Mouse (Mus musculus): ENCODE measurements around the gene Slc25a29. TPM values are rescaled to one million over a fixed set of nuclear protein-coding genes. Genes with fewer than 3 reads are reported as not detected.

Slc25a29 gene
- polyA plus RNA-seq, 1 experiment = 45.7 TPM

DNA sequence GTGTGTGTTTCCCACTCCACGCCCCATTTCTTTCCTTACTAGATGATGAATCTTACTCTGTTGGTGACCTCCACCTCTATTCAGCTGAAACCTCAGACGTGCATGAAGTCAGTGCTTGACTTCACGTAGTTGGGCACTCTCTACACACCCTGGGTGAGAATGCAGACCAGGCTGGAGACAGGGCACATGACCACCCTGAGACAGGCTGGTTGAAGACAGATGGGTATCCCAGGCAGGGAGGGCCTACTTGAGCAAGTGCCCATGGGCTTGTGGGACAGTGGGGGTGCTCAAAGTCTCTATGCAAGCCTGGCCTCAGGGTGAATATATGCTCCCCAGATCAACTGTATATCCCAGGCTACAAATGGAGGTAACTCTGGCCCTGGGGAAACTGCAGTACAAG, 1.3 kb downstream of the Slc25a29 start:
- DNase-seq (ENCODE audit: low read depth) = no peak

GRCm38 (mm10) chr12:108833408-108833807, 2.3 kb downstream of the Slc25a29 start:
- DNase-seq (ENCODE audit: low read depth) = no peak

- DNase-seq (ENCODE audit: low read depth) = no peak
These were observed 2.8 kb downstream of the Slc25a29 start for GRCm38 (mm10) chr12:108832851-108833250.

GRCm38 (mm10) chr12:108831966-108832643, 3.6 kb downstream of the Slc25a29 start:
- DNase-seq (ENCODE audit: low read depth) = peak; percentile 85

DNA sequence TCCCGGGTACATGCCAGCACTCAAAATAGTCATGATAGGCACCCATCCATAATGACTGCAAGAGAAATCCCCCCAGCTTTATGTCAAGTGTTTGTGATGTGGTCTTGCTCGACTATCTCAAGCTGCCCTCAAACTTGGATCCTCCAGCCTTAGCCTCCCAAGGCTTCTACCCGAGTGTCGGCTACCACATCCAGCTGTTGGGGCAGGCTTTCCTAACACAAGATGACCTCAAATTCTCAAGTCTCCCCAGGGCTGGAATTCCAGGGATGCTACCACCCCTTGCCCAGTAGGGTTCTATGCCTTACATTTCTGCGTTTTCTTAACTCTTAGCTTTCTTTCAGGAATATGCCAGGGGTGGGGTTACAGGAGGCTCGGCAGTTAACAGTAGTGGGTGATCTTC, 5.3 kb downstream of the Slc25a29 start:
- no peak for DNase-seq (ENCODE audit: low read depth)

DNA sequence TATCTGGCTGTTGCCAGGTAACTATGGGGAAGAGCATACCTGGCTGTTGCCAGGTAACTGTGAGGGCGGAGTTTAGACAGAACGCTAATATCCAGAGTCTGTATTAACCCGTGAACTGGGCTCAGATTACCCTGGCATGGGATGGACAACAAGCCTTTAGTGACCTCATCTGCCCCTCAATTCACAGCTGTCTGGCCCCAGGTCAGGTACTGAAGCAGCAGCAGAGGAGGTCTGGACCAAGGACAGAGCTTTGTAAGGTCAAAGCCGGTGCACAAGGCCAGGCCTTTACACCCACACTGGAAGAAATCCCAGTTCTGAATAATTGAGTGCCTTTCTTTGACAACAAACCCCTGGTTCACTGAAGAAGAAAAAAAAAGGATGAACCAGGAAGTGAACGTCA, 6.0 kb downstream of the Slc25a29 start:
- DNase-seq (ENCODE audit: low read depth) = no peak

- no peak for DNase-seq (ENCODE audit: low read depth)
These were observed 8.0 kb downstream of the Slc25a29 start for GRCm38 (mm10) chr12:108827641-108828040.

DNA sequence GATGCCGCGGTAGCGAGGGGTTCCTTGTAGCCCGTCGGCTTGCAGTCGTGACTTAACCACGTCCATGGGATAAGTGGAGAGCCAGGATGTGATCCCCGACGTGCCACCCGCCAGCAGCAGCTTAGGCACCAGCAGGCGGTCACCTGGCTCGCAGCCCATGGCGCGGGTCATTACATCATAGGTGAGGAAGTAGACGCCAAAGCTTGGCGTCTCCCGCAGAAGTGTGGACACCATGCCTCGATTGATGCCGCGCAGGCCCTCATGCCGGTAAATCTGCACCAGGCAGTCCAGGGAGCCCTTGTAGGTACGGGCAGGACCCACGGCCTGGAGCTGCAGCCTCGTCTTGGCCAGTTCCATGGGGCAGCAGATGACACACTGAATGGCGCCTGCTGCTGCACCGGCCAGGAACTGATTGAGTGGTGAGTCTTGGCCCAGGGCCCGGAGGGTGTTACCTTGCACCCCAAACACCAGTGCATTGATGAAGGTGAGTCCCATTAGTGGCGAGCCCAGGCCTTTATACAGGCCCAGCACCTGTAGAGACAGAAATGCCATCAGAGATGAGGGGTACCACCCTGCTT, 8.6 kb downstream of the Slc25a29 start:
- DNase-seq (ENCODE audit: low read depth) = no peak

GRCm38 (mm10) chr12:108826282-108826957, 9.3 kb downstream of the Slc25a29 start:
- DNase-seq (ENCODE audit: low read depth) = no peak

DNA sequence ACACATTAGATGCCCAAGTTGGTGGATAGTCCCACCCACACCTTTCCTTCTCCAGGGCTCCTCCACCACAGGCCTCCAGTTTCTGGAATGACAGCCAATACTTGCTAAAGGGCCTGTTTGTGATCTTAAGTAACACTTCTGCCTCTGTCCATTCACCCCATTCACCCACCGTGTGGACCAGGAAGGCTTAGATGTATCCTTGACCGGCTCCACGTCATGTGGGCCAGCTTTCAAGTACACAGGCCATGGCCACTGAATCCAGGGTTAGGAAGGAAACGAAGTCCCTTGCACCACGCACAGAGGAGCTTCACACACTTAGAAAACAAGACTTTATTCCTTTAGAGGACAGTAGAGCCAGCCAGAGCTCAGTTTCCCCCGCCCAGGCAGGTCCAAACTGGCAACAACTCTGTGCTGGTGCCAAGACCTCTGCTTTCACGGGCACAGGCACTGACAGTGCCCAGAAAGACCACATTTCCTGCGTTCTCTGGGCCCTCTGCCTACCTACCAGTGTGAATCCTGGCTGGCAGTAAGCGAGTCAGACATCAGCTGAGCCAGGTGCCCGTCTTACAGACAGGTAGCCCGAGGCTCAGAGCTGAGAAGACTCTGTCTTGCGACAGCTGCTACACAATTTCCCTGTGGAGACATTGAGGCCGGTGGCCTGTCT, 10.0 kb downstream of the Slc25a29 start:
- DNase-seq (ENCODE audit: low read depth) = peak; percentile 73

- DNase-seq (ENCODE audit: low read depth) = no peak
These were observed 11.3 kb downstream of the Slc25a29 start for GRCm38 (mm10) chr12:108824225-108824874.

DNA sequence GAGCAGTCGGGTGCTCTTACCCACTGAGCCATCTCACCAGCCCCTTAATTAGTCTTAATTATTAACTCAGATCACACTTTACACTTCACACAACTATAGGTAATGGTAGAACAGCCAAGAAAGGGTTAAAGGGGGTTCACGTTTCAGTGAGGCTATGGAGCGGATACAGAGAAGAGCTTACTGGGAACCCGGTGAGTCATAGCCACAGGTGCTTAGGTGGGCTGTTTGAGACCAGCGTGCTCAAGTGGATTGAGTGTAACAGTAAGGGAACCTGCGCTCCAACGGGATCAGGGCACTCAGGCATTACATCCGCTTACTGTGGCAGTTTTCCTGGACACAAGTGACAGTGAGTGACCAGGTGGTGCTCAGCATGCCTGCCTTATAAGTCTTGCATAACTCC, 12.6 kb downstream of the Slc25a29 start:
- no peak for DNase-seq (ENCODE audit: low read depth)

DNA sequence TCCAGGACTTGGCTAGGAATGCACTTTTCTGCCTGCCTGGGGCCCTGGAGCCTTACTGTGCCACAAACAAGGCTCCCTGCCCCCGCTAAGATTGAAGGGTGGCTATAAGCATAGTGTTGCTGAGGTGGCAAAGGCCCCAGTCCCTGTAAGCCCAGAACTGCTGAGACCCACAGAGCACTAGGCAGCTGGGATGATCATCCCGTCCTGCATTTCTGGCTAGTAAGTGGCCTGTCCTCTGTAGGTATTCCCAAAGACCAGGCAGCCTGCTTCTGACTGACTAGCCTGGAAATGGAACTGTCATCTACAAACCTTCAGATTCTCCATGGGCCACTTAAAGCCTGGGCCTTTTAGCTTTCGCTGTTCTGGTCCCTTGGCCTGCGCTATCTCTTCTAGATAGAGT, 15.2 kb downstream of the Slc25a29 start:
- DNase-seq (ENCODE audit: low read depth) = no peak

- no peak for DNase-seq (ENCODE audit: low read depth)
These were observed 19.1 kb downstream of the Slc25a29 start for GRCm38 (mm10) chr12:108816569-108816968.

DNA sequence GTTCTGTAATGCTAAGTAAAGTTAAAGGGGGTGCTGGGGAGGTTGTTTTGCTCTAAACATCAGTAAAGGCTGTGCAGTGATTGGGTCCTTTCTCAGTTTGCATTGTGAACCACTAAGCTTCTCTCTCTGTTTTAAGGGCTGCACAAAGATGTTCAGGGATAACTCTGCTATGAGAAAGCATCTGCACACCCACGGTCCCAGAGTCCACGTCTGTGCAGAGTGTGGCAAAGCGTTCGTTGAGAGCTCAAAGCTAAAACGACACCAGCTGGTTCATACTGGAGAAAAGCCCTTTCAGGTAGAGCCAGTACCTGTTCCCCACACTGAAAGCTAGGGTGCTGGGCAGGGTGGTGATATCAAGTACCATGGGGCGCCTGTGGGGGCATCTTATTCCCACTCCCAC, 21.2 kb downstream of the Slc25a29 start:
- no peak for DNase-seq (ENCODE audit: low read depth)

DNA sequence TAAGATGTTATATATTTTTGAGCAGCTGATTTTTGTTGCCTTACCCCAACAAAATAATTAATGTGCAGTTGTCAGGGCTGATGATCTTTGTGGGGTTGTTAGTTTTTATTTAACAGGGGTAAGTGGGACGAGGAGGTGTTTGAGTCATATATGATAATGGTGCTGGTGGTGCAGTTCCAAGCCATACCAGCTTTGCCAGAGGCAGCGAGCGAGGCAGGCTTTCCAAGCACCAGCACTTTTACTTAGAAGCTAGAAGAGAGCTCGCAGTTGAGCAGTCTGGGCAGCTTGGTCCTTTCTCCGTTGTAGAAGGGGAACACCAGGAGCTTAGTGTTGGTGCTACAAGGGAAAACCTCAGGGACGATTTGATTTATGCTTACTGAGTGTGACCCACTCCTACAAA, 23.2 kb downstream of the Slc25a29 start:
- no peak for DNase-seq (ENCODE audit: low read depth)

DNA sequence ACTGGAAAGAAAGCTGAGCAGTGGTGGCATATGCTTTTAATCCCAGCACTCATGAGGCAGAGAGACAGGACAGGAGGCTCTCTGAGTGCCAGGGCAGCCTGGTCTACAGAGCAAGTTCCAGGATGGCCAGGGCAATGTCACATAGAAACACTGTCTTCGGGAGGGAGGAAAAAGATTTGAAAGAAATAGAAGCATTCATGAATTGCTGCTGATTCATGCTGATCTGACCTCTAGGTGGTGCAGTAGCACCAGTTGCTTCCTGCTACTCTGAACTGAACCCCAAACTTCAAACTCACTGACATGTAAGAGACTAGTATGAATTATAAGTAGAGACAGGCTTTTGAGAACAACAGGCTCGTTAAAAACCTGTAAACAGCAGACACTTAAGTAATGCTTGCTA, 24.6 kb downstream of the Slc25a29 start:
- DNase-seq (ENCODE audit: low read depth) = no peak

DNA sequence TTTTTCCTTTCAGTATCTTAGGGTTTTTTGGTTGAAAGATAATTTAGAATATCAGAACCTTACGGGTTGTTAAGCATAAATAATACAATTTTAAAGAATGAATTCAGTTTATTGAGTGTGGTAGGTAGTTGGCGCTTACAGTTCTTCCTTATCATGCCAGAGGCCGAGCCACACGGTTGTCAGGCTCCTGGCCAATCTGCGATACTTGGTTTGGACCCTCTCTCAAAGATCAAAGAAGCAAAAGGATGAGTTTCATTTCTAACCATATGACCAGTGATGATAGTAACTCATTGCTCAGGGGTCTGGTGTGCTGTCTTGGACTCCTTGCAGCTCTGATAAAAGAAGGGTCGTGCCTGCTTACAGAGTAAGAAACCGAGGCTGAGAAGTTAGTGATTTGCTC, 25.4 kb downstream of the Slc25a29 start:
- no peak for DNase-seq (ENCODE audit: low read depth)

- DNase-seq (ENCODE audit: low read depth) = no peak
These were observed 25.9 kb downstream of the Slc25a29 start for GRCm38 (mm10) chr12:108809771-108810170.

GRCm38 (mm10) chr12:108808465-108808864, 27.2 kb downstream of the Slc25a29 start:
- DNase-seq (ENCODE audit: low read depth) = no peak

DNA sequence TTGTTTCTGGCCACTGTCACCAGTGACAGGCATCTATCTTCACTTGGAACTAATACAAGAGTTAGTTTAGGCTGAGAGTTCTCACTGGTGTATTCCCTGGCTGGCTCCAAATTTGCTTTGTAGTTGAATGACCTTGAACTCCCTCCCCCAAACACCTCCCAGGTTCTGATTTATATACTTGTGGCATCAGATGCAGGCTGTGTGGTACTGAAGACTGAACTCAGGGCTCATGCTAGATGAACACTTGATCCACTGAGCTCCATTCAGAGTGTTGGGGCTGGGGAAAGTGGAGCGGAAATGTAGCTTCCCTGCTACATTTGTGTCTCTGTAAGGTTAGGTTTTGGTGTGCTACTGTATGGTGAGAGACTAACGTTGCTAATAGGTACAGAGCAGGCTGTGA, 31.3 kb downstream of the Slc25a29 start:
- no peak for DNase-seq (ENCODE audit: low read depth)

GRCm38 (mm10) chr12:108801613-108802012, 34.1 kb downstream of the Slc25a29 start:
- no peak for DNase-seq (ENCODE audit: low read depth)
